Mouse (Mus musculus) G1E (cell line): Measurements from ENCODE around the gene Atp1a2. TPM values are rescaled to one million over a fixed set of nuclear protein-coding genes. Genes with fewer than 3 reads are reported as not detected.

ENCODE experiments used
- ATAC-seq: 2 replicates; pipeline ENCODE4 v1.8.0; 2016; ENCODE audit warnings: mild to moderate bottlenecking; ENCODE audit not compliant: insufficient number of reproducible peaks, poor library complexity, low FRiP score, severe bottlenecking; ENCODE audit errors: extremely low read depth
- DNase-seq: peaks from one replicate; pipeline ENCODE4 v3.0.0; 2012; ENCODE audit warnings: low spot score
- H3K27me3 ChIP-seq: 2 replicates; pipeline ENCODE4 v1.6.1; 2012; ENCODE audit warnings: mild to moderate bottlenecking, low read length, inconsistent platforms; ENCODE audit not compliant: insufficient read depth
- H3K36me3 ChIP-seq: replicated peaks from 2 replicates; pipeline ENCODE3; 2012; ENCODE audit warnings: mild to moderate bottlenecking, inconsistent platforms
- H3K4me1 ChIP-seq: 2 replicates; pipeline ENCODE4 v1.6.1; 2012; ENCODE audit warnings: low read depth, low read length, inconsistent platforms, mixed read lengths; ENCODE audit not compliant: insufficient read depth
- H3K4me3 ChIP-seq: 2 replicates; pipeline ENCODE4 v1.5.1; 2012; ENCODE audit warnings: low read depth, mild to moderate bottlenecking, inconsistent platforms, low read length, moderate library complexity, mixed read lengths
- H3K9me3 ChIP-seq: replicated peaks from 2 replicates; pipeline ENCODE4 v1.6.1; 2012; ENCODE audit warnings: inconsistent platforms
- CTCF ChIP-seq: IDR thresholded peaks from 2 replicates; pipeline ENCODE4 v1.5.1; 2012; ENCODE audit warnings: low read depth, low read length, inconsistent platforms, mixed read lengths
- GATA1 ChIP-seq: IDR thresholded peaks from 2 replicates; pipeline ENCODE4 v1.6.1; 2012; ENCODE audit warnings: borderline replicate concordance, low read length, inconsistent platforms, mixed read lengths
- GATA2 ChIP-seq: IDR thresholded peaks from 2 replicates; pipeline ENCODE4 v1.6.1; 2012; ENCODE audit warnings: low read depth, low read length, inconsistent platforms, borderline replicate concordance
- POLR2AphosphoS5 ChIP-seq: IDR thresholded peaks from 2 replicates; pipeline ENCODE4 v1.6.1; 2012; ENCODE audit warnings: low read depth, low read length, inconsistent platforms; ENCODE audit not compliant: insufficient replicate concordance
- TAL1 ChIP-seq: conservative IDR thresholded peaks from 2 replicates; pipeline ENCODE4 v1.6.1; 2012; ENCODE audit warnings: low read depth, low read length, inconsistent platforms, mixed read lengths
- polyA plus RNA-seq: library from polyadenylated mRNA; stranded (reverse); fragments of >175 nt; gene quantifications from 2 replicates; pipeline ENCODE4 v1.2.3, GENCODE M21; 2012
- total RNA-seq, 2 experiments: library from RNA; stranded (forward) in 1 of 2; stranded (reverse) in 1 of 2; fragments of 200-1000 nt in 1 of 2; fragments of >200 nt in 1 of 2; fragmentation: Nextera tagmentation in 1 of 2; gene quantifications; 2 replicates each; pipeline ENCODE4 v1.2.3; 2014 to 2017

Gene Atp1a2
- not detected in 2 replicates for total RNA-seq (2014; fragmentation: Nextera tagmentation)
- total RNA-seq (2017), result under 0.01 and 0.05 TPM in 2 replicates
- polyA plus RNA-seq, result not detected in 2 replicates

- DNase-seq (no peak), ATAC-seq (no peak)
- H3K27me3 ChIP-seq, result peaks cover 45% of the 10 kb centered on the region
- peaks cover 4% of the 10 kb centered on the region for H3K4me1 ChIP-seq
- H3K4me3 ChIP-seq, result no peak within 1 kb of the TSS
- TF ChIP-seq TAL1 (no peak), GATA1 (no peak), POLR2AphosphoS5 (no peak), CTCF (no peak), GATA2 (no peak)
- no peaks in the 10 kb centered on the region for H3K36me3 ChIP-seq
- H3K9me3 ChIP-seq, result no peaks in the 10 kb centered on the region
Measured at GRCm38 (mm10) chr1:172297611-172298537, at the start of gene Atp1a2. TSS of gene Atp1a2 (minus strand) at chr1:172298064.

GRCm38 (mm10) chr1:172347382-172347781, 49.5 kb upstream of the Atp1a2 start:
- Histone ChIP-seq H3K27me3 (peaks cover 22% of the 10 kb centered on the region), H3K4me3 (no peak overlapping the region), H3K4me1 (no peaks in the 10 kb centered on the region), H3K9me3 (no peaks in the 10 kb centered on the region), H3K36me3 (no peaks in the 10 kb centered on the region)
- DNase-seq (no peak), ATAC-seq (no peak)
- no peak for TF ChIP-seq POLR2AphosphoS5
- TF ChIP-seq CTCF, result no peak
- no peak for TF ChIP-seq GATA2
- no peak for TF ChIP-seq TAL1
- TF ChIP-seq GATA1, result no peak

- TF ChIP-seq TAL1, result no peak
- no peak for TF ChIP-seq CTCF
- no peak for TF ChIP-seq GATA1
- TF ChIP-seq POLR2AphosphoS5, result no peak
- TF ChIP-seq GATA2, result no peak
- no peak for DNase-seq
- no peaks in the 10 kb centered on the region for H3K4me1 ChIP-seq
- H3K36me3 ChIP-seq, result no peaks in the 10 kb centered on the region
- no peaks in the 10 kb centered on the region for H3K9me3 ChIP-seq
- ATAC-seq, result no peak
- H3K4me3 ChIP-seq, result no peak overlapping the region
- H3K27me3 ChIP-seq, result peaks cover 22% of the 10 kb centered on the region
Measured at GRCm38 (mm10) chr1:172346707-172347106, 48.8 kb upstream of the Atp1a2 start.

GRCm38 (mm10) chr1:172344820-172345219, 47.0 kb upstream of the Atp1a2 start:
- H3K4me3 ChIP-seq, result no peak overlapping the region
- H3K4me1 ChIP-seq, result no peaks in the 10 kb centered on the region
- no peak for DNase-seq
- no peak for TF ChIP-seq POLR2AphosphoS5
- TF ChIP-seq CTCF, result no peak
- no peak for TF ChIP-seq GATA1
- no peak for TF ChIP-seq TAL1
- no peak for TF ChIP-seq GATA2
- no peaks in the 10 kb centered on the region for H3K36me3 ChIP-seq
- no peaks in the 10 kb centered on the region for H3K9me3 ChIP-seq
- no peak for ATAC-seq
- H3K27me3 ChIP-seq, result peaks cover 10% of the 10 kb centered on the region

- Histone ChIP-seq H3K4me1 (no peaks in the 10 kb centered on the region), H3K27me3 (peaks cover 8% of the 10 kb centered on the region; the same call in 1 of the 2 replicates), H3K36me3 (no peaks in the 10 kb centered on the region), H3K4me3 (no peak overlapping the region), H3K9me3 (no peaks in the 10 kb centered on the region)
- no peak for ATAC-seq
- no peak for DNase-seq
- no peak for TF ChIP-seq CTCF
- TF ChIP-seq GATA2, result no peak
- TF ChIP-seq GATA1, result no peak
- no peak for TF ChIP-seq POLR2AphosphoS5
Measured at GRCm38 (mm10) chr1:172343914-172344313, 46.0 kb upstream of the Atp1a2 start.

- Histone ChIP-seq H3K4me3 (no peak overlapping the region), H3K4me1 (no peaks in the 10 kb centered on the region), H3K27me3 (peaks cover 7% of the 10 kb centered on the region; the same call in 1 of the 2 replicates), H3K9me3 (no peaks in the 10 kb centered on the region), H3K36me3 (no peaks in the 10 kb centered on the region)
- TF ChIP-seq CTCF (no peak), POLR2AphosphoS5 (no peak), TAL1 (no peak), GATA2 (no peak), GATA1 (no peak)
- no peak for ATAC-seq
- DNase-seq, result no peak
Measured at GRCm38 (mm10) chr1:172342729-172343128, 44.9 kb upstream of the Atp1a2 start.
